In genomic region chr11:113190520-113190919, GRCm38 (mm10) we compare ENCODE assay signal across 21 mouse cellular contexts.
DNase-seq lines count a peak whose midpoint lies in the region; ATAC-seq lines count a peak whose summit lies in the region.
"Had no signal": no experiment of that assay in that cellular context is flagged by ENCODE, and none has a peak within 500 bp of the region (broad histone marks: within the 10 kb centered on the region; RNA-seq: fewer than 3 reads in every experiment).

No protein-coding gene starts in this region.

- no peaks in the 10 kb centered on the region; the same call in 1 of the 2 replicates for H3K9me3 ChIP-seq in forebrain, embryonic 10.5 days
- H3K9me3 ChIP-seq in forebrain, embryonic 14.5 days (replicated peaks; ENCODE audit: control insufficient read depth, low read length) = no peaks in the 10 kb centered on the region
- no peaks in the 10 kb centered on the region for H3K9me3 ChIP-seq in limb, embryonic 10.5 days (replicated peaks)
- H3K9me3 ChIP-seq in liver, embryonic 11.5 days (ENCODE audit: control insufficient read depth, low read length) = no peaks in the 10 kb centered on the region
- H3K9me3 ChIP-seq: midbrain, embryonic 12.5 days had no signal

- no peak for ATAC-seq in forebrain, embryonic 14.5 days
- ATAC-seq in liver, embryonic 11.5 days (replicated peaks; ENCODE audit: low FRiP score) = no peak
- ATAC-seq: lung, postnatal 0 days had no signal

- H3K4me1 ChIP-seq in forebrain, embryonic 10.5 days = peaks cover 84% of the 10 kb centered on the region
- H3K4me1 ChIP-seq in forebrain, embryonic 14.5 days (ENCODE audit: control insufficient read depth, insufficient read depth, low read length) = peaks cover 40% of the 10 kb centered on the region
- peaks cover 65% of the 10 kb centered on the region for H3K4me1 ChIP-seq in limb, embryonic 10.5 days
- H3K4me1 ChIP-seq in liver, embryonic 11.5 days (replicated peaks; ENCODE audit: control insufficient read depth, insufficient read depth, low read length) = 0 out of 2 replicates have a peak, but pooled peaks cover 2% of the 10 kb centered on the region

- 0 out of 2 replicates have a peak overlapping the region, but pooled peaks have one; percentile 36 for H3K27ac ChIP-seq in forebrain, embryonic 10.5 days
- no peak overlapping the region for H3K27ac ChIP-seq in forebrain, embryonic 14.5 days (ENCODE audit: low read depth, low read length)
- peak overlapping the region; percentile 46; the same call in 1 of the 2 replicates for H3K27ac ChIP-seq in limb, embryonic 10.5 days
- H3K27ac ChIP-seq in liver, embryonic 11.5 days (ENCODE audit: low read depth, low read length) = no peak overlapping the region
- H3K27ac ChIP-seq: heart, adult 2 months; midbrain, embryonic 12.5 days had no signal

- H3K4me2 ChIP-seq in forebrain, embryonic 14.5 days (ENCODE audit: low read length) = no peak overlapping the region
- H3K4me2 ChIP-seq in liver, embryonic 11.5 days = no peak overlapping the region
- H3K4me2 ChIP-seq: midbrain, embryonic 12.5 days had no signal

- H3K36me3 ChIP-seq in forebrain, embryonic 10.5 days (replicated peaks) = no peaks in the 10 kb centered on the region
- no peaks in the 10 kb centered on the region for H3K36me3 ChIP-seq in forebrain, embryonic 14.5 days (ENCODE audit: control insufficient read depth, insufficient read depth, low read length)
- no peaks in the 10 kb centered on the region for H3K36me3 ChIP-seq in limb, embryonic 10.5 days
- no peaks in the 10 kb centered on the region for H3K36me3 ChIP-seq in liver, embryonic 11.5 days (ENCODE audit: control insufficient read depth, insufficient read depth, low read length)
- H3K36me3 ChIP-seq: midbrain, embryonic 12.5 days had no signal

- H3K9ac ChIP-seq in forebrain, embryonic 14.5 days (ENCODE audit: low read length) = no peak overlapping the region
- H3K9ac ChIP-seq in liver, embryonic 11.5 days (ENCODE audit: low read depth, low read length) = no peak overlapping the region
- H3K9ac ChIP-seq: midbrain, embryonic 12.5 days had no signal

- peaks cover 28% of the 10 kb centered on the region for H3K27me3 ChIP-seq in forebrain, embryonic 10.5 days (ENCODE audit: poor library complexity, severe bottlenecking)
- H3K27me3 ChIP-seq in forebrain, embryonic 14.5 days (replicated peaks; ENCODE audit: control insufficient read depth, insufficient read depth, low read length) = no peaks in the 10 kb centered on the region
- peaks cover 11% of the 10 kb centered on the region; the same call in 1 of the 2 replicates for H3K27me3 ChIP-seq in limb, embryonic 10.5 days (ENCODE audit: low read depth, poor library complexity, severe bottlenecking)
- H3K27me3 ChIP-seq in liver, embryonic 11.5 days (replicated peaks; ENCODE audit: control insufficient read depth, insufficient read depth, low read length) = no peaks in the 10 kb centered on the region

- H3K4me3 ChIP-seq in forebrain, embryonic 10.5 days = no peak overlapping the region
- H3K4me3 ChIP-seq in forebrain, embryonic 14.5 days (ENCODE audit: low read depth, low read length) = no peak overlapping the region
- no peak overlapping the region for H3K4me3 ChIP-seq in limb, embryonic 10.5 days
- H3K4me3 ChIP-seq in liver, embryonic 11.5 days (ENCODE audit: low read depth, low read length) = no peak overlapping the region
- H3K4me3 ChIP-seq: heart, adult 2 months; midbrain, embryonic 12.5 days had no signal

- WGBS in forebrain, embryonic 10.5 days = 87% methylated on average over 4 of the region's 4 CpGs
- WGBS in forebrain, embryonic 14.5 days = 73% methylated on average over 4 of the region's 4 CpGs
- 83% methylated on average over 4 of the region's 4 CpGs for whole genome bisulfite sequencing in limb, embryonic 10.5 days
- WGBS in liver, embryonic 11.5 days = 73% methylated on average over 4 of the region's 4 CpGs

- no peak for DNase-seq in forebrain, embryonic 10.5 days (ENCODE audit: extremely low spot score, low spot score)
- no peak for DNase-seq in forebrain, embryonic 14.5 days (ENCODE audit: low spot score)
- DNase-seq in thymus, postnatal 14 days = peak; percentile 26
- no peak for DNase-seq in thymus, postnatal 4 days
- DNase-seq in limb, embryonic 10.5 days (ENCODE audit: low spot score) = no peak
- no peak for DNase-seq in layer of hippocampus, adult 9-11 months
- DNase-seq in liver = no peak
- DNase-seq in liver, embryonic 11.5 days (ENCODE audit: low spot score) = no peak
- DNase-seq: adrenal gland, postnatal 36 days; cerebellum, adult 11-12 months; cerebellum, postnatal 14 days; embryo, embryonic 11 days; gastrocnemius, postnatal 25 days; heart, adult 2 months; heart, postnatal 36 days; kidney, adult 9 months; kidney, postnatal 25 days; retina, postnatal 1 day; thymus, adult 2 months had no signal

Comparison
In these comparisons a context has a peak if more than half of its experiments do, and no peak if none do; other contexts are left out.
1. H3K27ac ChIP-seq: peak in forebrain, embryonic 10.5 days (single experiment) and limb, embryonic 10.5 days (single experiment); none in forebrain, embryonic 14.5 days (single experiment) and liver, embryonic 11.5 days (single experiment).